ENCODE assay signal across 9 mouse cellular contexts in genomic region chr12:69781935-69782650, GRCm38 (mm10). TPM values are rescaled to one million over a fixed set of nuclear protein-coding genes. Genes with fewer than 3 reads are reported as not detected.
DNase-seq lines count a peak whose midpoint lies in the region; ATAC-seq and TF ChIP-seq lines count a peak whose summit lies in the region.
"Had no signal": no experiment of that assay in that cellular context is flagged by ENCODE, and none has a peak within 500 bp of the region (broad histone marks: within the 10 kb centered on the region; RNA-seq: fewer than 3 reads in every experiment).

No protein-coding gene starts in this region.

- 72% methylated on average over 10 of the region's 10 CpGs for WGBS in neural tube, embryonic 12.5 days
- WGBS in heart, embryonic 15.5 days, result 58% methylated on average over 10 of the region's 10 CpGs
- WGBS in stomach, postnatal 0 days, result 76% methylated on average over 10 of the region's 10 CpGs

- 0 out of 2 replicates have a peak, but pooled peaks have one; percentile 37 for ATAC-seq in neural tube, embryonic 12.5 days (ENCODE audit: low FRiP score, low read depth)
- peak; percentile 84; the same call in 1 of the 2 replicates for ATAC-seq in heart, embryonic 15.5 days (replicated peaks; ENCODE audit: insufficient number of reproducible peaks, insufficient read depth, low FRiP score, low read depth)
- ATAC-seq in stomach, postnatal 0 days (ENCODE audit: low FRiP score, low TSS enrichment), result 0 out of 2 replicates have a peak, but pooled peaks have one; percentile 32

- DNase-seq in neural tube, embryonic 10.5 days (ENCODE audit: extremely low spot score, low spot score), result no peak
- DNase-seq in kidney, postnatal 4 days, result peak; percentile 79 to 84
- DNase-seq in stomach, postnatal 0 days (ENCODE audit: low spot score), result no peak
- no peak for DNase-seq in frontal cortex, postnatal 14 days (ENCODE audit: low spot score in 2 of 2)
- DNase-seq in left cerebral cortex, postnatal 10 days (ENCODE audit: extremely low spot score in 1 of 2, low spot score in 2 of 2), result no peak
- DNase-seq in thymus, postnatal 36 days, result no peak

- H3K27ac ChIP-seq in neural tube, embryonic 12.5 days, result no peak overlapping the region
- peak overlapping the region; percentile 62 for H3K27ac ChIP-seq in heart, embryonic 15.5 days
- H3K27ac ChIP-seq in stomach, postnatal 0 days (replicated peaks), result no peak overlapping the region
- H3K27ac ChIP-seq: lung, embryonic 15.5 days had no signal

- intact Hi-C loops in left cerebral cortex, postnatal 10 days (cut with DNase I), result no loop called here

- no peak overlapping the region for H3K4me3 ChIP-seq in neural tube, embryonic 12.5 days
- no peak overlapping the region for H3K4me3 ChIP-seq in heart, embryonic 15.5 days
- H3K4me3 ChIP-seq in stomach, postnatal 0 days (ENCODE audit: low read depth, low read length), result no peak overlapping the region
- H3K4me3 ChIP-seq: lung, embryonic 15.5 days had no signal

- no peaks in the 10 kb centered on the region for H3K36me3 ChIP-seq in neural tube, embryonic 12.5 days
- H3K36me3 ChIP-seq in heart, embryonic 15.5 days, result no peaks in the 10 kb centered on the region
- no peaks in the 10 kb centered on the region for H3K36me3 ChIP-seq in stomach, postnatal 0 days (ENCODE audit: control insufficient read depth, insufficient read depth, low read length)
- H3K36me3 ChIP-seq: lung, embryonic 15.5 days had no signal

- H3K4me1 ChIP-seq in neural tube, embryonic 12.5 days, result no peaks in the 10 kb centered on the region
- peaks cover 12% of the 10 kb centered on the region for H3K4me1 ChIP-seq in heart, embryonic 15.5 days (replicated peaks)
- H3K4me1 ChIP-seq in stomach, postnatal 0 days (replicated peaks; ENCODE audit: control insufficient read depth, insufficient read depth), result no peaks in the 10 kb centered on the region; the same call in 1 of the 2 replicates

- H3K9ac ChIP-seq in neural tube, embryonic 12.5 days, result no peak overlapping the region
- H3K9ac ChIP-seq in heart, embryonic 15.5 days, result no peak overlapping the region
- no peak overlapping the region for H3K9ac ChIP-seq in stomach, postnatal 0 days (ENCODE audit: low read length)
- H3K9ac ChIP-seq: lung, embryonic 15.5 days had no signal

- no peak overlapping the region for H3K4me2 ChIP-seq in neural tube, embryonic 12.5 days (replicated peaks)
- H3K4me2 ChIP-seq in heart, embryonic 15.5 days, result no peak overlapping the region
- H3K4me2 ChIP-seq in stomach, postnatal 0 days (replicated peaks; ENCODE audit: low read depth), result no peak overlapping the region
- H3K4me2 ChIP-seq: lung, embryonic 15.5 days had no signal

- H3K9me3 ChIP-seq in neural tube, embryonic 12.5 days, result no peaks in the 10 kb centered on the region
- no peaks in the 10 kb centered on the region for H3K9me3 ChIP-seq in heart, embryonic 15.5 days (replicated peaks)
- no peaks in the 10 kb centered on the region for H3K9me3 ChIP-seq in stomach, postnatal 0 days (ENCODE audit: control insufficient read depth, low read length)
- H3K9me3 ChIP-seq: lung, embryonic 15.5 days had no signal

- no peaks in the 10 kb centered on the region for H3K27me3 ChIP-seq in neural tube, embryonic 12.5 days (replicated peaks)
- no peaks in the 10 kb centered on the region for H3K27me3 ChIP-seq in heart, embryonic 15.5 days
- H3K27me3 ChIP-seq in stomach, postnatal 0 days (ENCODE audit: control insufficient read depth, insufficient read depth, low read length), result no peaks in the 10 kb centered on the region
- H3K27me3 ChIP-seq: lung, embryonic 15.5 days had no signal

- no peak for TF ChIP-seq EP300 in stomach, postnatal 0 days (optimal IDR thresholded peaks at IDR 0.05)

- no peak for TF ChIP-seq CTCF in stomach, postnatal 0 days (IDR thresholded peaks at IDR 0.05; ENCODE audit: low read depth)

RNA-seq across cellular contexts. Expression of gene Cdkl1, which starts 9.0 kb away (rescaled TPM):
- polyA plus RNA-seq in neural tube, embryonic 12.5 days (2016; fragmentation: Nextera tagmentation; extraction: Ambion mirVana), result 1.5 and 1.6 TPM in 2 replicates
- polyA plus RNA-seq in heart, embryonic 15.5 days (2015; fragmentation: Nextera tagmentation; extraction: Ambion mirVana), result 4.6 and 7.1 TPM in 2 replicates
- polyA plus RNA-seq in stomach, postnatal 0 days (2015; fragmentation: Nextera tagmentation; extraction: Ambion mirVana), result 2.0 and 2.3 TPM in 2 replicates
- total RNA-seq in left cerebral cortex, postnatal 10 days (2021), result 10 to 100 TPM; 43.7 to 43.8 TPM

RNA-seq across cellular contexts. Expression of gene Atp5s, which starts 57.3 kb away (rescaled TPM):
- polyA plus RNA-seq in neural tube, embryonic 12.5 days (2016; fragmentation: Nextera tagmentation; extraction: Ambion mirVana), result 21.0 and 22.9 TPM in 2 replicates
- polyA plus RNA-seq in heart, embryonic 15.5 days (2015; fragmentation: Nextera tagmentation; extraction: Ambion mirVana), result 27.9 and 28.8 TPM in 2 replicates
- 20.5 and 20.6 TPM in 2 replicates for polyA plus RNA-seq in stomach, postnatal 0 days (2015; fragmentation: Nextera tagmentation; extraction: Ambion mirVana)
- 10 to 100 TPM; 25.2 to 28.2 TPM for total RNA-seq in left cerebral cortex, postnatal 10 days (2021)

RNA-seq across cellular contexts. Expression of gene L2hgdh, which starts 57.4 kb away (rescaled TPM):
- 12.0 and 12.8 TPM in 2 replicates for polyA plus RNA-seq in neural tube, embryonic 12.5 days (2016; fragmentation: Nextera tagmentation; extraction: Ambion mirVana)
- polyA plus RNA-seq in heart, embryonic 15.5 days (2015; fragmentation: Nextera tagmentation; extraction: Ambion mirVana), result 15.4 and 16.4 TPM in 2 replicates
- 11.5 and 12.3 TPM in 2 replicates for polyA plus RNA-seq in stomach, postnatal 0 days (2015; fragmentation: Nextera tagmentation; extraction: Ambion mirVana)
- 10 to 100 TPM; 11.6 to 16.7 TPM for total RNA-seq in left cerebral cortex, postnatal 10 days (2021)

Comparison
In these comparisons a context has a peak if more than half of its experiments do, and no peak if none do; other contexts are left out.
1. ATAC-seq: peak in every context shown above with its lines; median percentile 84 in heart, embryonic 15.5 days; 37 in neural tube, embryonic 12.5 days; 32 in stomach, postnatal 0 days.
2. DNase-seq: peak in kidney, postnatal 4 days (2 of 2); none in neural tube, embryonic 10.5 days (single experiment), stomach, postnatal 0 days (single experiment), frontal cortex, postnatal 14 days (0 of 2), left cerebral cortex, postnatal 10 days (0 of 2) and thymus, postnatal 36 days (0 of 2).